Mouse (Mus musculus): ENCODE data around the gene Creb5.

DNA sequence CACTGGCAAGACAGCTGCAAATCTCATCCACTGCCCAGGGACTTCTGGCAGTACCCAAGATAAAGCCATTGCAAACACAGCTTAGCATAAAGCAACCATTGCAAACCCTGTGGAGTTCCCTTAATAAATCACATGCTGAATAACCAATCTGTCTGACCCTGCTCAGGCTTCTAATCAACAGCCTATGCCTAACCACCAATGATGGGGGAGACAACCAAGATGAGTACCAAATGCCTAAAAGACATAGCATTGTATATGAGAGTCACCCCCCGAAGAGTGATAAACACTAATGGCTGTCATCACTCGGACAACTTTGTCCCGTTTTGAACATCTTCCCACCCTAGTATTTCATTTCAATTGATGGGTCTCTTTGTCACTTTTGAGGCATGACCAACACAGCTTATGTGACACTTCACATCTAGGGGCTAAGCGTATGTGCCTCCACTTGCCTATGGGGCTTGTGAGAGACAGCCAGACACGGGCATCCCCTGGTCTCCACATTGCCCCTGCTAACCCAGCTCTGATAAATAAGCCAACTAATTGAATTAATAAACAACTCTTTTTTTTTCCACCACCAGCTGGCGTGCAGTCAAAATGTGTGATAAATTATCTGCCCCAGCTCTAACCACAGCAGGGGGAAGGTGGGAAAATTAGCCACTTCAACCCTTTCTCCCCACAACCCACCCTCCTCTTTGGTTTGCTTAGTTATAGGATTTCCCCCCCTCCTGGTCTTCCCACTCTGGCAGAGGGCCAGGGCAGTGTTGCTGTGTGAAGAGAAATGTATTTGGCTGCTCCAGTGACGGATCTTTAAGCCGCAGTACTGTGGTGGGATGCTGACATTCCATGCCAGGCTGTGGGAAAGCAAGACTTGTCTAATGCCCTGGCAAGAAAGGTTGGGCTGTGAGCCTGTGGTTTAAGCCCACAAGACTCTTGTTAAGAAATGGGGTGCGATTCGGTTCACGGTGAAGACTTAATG is 376.1 kb downstream of the Creb5 start:
- TF ChIP-seq POLR2A (IDR thresholded peaks at IDR 0.05; ENCODE audit: extremely low read depth, insufficient read depth, low read length) (no peak), CTCF (IDR thresholded peaks at IDR 0.05; ENCODE audit: extremely low read depth, insufficient read depth, low read length) (no peak)

Data from cortical plate, adult 2 months (tissue).